Mouse (Mus musculus): ENCODE measurements around the gene Fyn. TPM values are rescaled to one million over a fixed set of nuclear protein-coding genes. Genes with fewer than 3 reads are reported as not detected.

Gene Fyn
- total and polyA plus RNA-seq, 2 experiments = 4.4 to 5.6 TPM

DNA sequence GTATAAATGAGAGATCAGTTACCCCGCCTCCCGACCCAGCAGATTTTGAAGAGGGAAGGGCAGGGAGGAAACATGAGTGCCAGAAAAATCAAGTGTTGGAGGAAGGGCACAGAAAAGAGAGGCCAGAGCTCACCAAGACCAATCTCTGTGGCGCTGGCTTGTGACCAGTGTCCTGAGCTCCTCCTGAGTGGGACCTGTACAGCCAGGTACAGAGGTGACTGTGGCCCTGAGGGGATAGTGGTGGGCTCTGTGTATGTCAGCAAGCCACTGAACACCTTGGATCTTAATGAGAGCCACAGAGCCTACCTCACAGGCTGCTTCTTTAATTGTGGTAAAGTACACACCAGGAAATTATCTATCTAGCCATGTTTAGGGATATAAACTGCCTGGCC is 229.1 kb downstream of the Fyn start:
- Histone ChIP-seq H3K27me3 (ENCODE audit: control insufficient read depth, insufficient read depth, low read length) (no peaks in the 10 kb centered on the region), H3K4me1 (ENCODE audit: control insufficient read depth, insufficient read depth, low read length) (no peaks in the 10 kb centered on the region), H3K36me3 (ENCODE audit: control insufficient read depth, insufficient read depth, low read length) (no peaks in the 10 kb centered on the region), H3K27ac (replicated peaks; ENCODE audit: insufficient read depth, low read depth, low read length) (no peak overlapping the region), H3K4me3 (ENCODE audit: insufficient read depth, low read depth, low read length) (no peak overlapping the region), H3K79me2 (ENCODE audit: control insufficient read depth, insufficient read depth, low read length) (no peaks in the 10 kb centered on the region), H3K9ac (ENCODE audit: low read depth, low read length) (no peak overlapping the region)
- TF ChIP-seq POLR2A (IDR thresholded peaks at IDR 0.05; ENCODE audit: extremely low read depth, insufficient read depth, low read length) = no peak
- DNase-seq (ENCODE audit: extremely low read depth, low read depth, low spot score) = no peak
- WGBS = 82% methylated on average over 3 of the region's 3 CpGs

DNA sequence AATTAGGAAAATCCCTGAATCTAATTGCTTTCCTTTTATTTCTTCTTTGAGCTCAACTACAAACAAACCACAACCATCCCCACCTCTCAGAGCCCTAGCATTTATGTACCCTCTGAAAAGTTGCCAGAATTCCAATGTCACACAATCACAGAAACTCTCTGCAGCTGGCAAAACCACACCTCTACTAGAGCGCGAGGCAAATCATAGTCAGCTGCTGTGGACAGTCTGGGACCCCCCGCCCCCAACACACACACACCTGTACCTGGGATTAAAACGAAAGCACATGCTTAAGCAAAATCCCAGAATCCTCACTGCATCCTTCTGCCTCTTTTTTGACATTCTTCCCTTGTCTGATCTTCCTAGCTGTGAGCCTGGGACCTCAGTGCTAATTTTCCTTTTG is 230.9 kb downstream of the Fyn start:
- Histone ChIP-seq H3K9ac (ENCODE audit: low read depth, low read length) (no peak overlapping the region), H3K27ac (replicated peaks; ENCODE audit: insufficient read depth, low read depth, low read length) (no peak overlapping the region), H3K4me3 (ENCODE audit: insufficient read depth, low read depth, low read length) (no peak overlapping the region), H3K79me2 (ENCODE audit: control insufficient read depth, insufficient read depth, low read length) (no peaks in the 10 kb centered on the region), H3K36me3 (ENCODE audit: control insufficient read depth, insufficient read depth, low read length) (no peaks in the 10 kb centered on the region), H3K27me3 (ENCODE audit: control insufficient read depth, insufficient read depth, low read length) (no peaks in the 10 kb centered on the region), H3K4me1 (ENCODE audit: control insufficient read depth, insufficient read depth, low read length) (no peaks in the 10 kb centered on the region)
- DNase-seq (ENCODE audit: extremely low read depth, low read depth, low spot score) = no peak
- TF ChIP-seq POLR2A (IDR thresholded peaks at IDR 0.05; ENCODE audit: extremely low read depth, insufficient read depth, low read length) = no peak
- TF ChIP-seq CTCF (IDR thresholded peaks at IDR 0.05; ENCODE audit: low read depth, low read length) = no peak
- WGBS = 84% methylated on average over 4 of the region's 4 CpGs

DNA sequence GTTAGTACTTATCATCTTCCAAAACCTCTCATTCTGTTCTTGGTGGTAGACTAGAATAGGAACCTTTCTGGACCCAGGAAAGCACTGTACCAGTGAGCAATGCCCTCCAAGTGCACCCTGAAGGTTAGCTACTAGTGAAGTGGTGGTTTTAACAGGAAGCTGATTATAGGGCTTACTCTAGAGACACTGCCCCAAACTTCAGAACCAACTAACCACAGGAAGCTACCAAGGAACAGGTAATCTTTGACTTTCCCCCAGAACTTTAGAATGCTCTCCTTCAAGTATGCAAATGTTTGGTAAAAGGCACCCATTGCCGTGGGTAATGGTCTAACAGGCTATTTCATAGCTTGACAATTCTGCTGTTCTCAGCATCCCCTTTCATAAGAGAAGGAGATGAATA is 231.5 kb downstream of the Fyn start:
- WGBS = 67% methylated on average over 1 of the region's 1 CpGs

DNA sequence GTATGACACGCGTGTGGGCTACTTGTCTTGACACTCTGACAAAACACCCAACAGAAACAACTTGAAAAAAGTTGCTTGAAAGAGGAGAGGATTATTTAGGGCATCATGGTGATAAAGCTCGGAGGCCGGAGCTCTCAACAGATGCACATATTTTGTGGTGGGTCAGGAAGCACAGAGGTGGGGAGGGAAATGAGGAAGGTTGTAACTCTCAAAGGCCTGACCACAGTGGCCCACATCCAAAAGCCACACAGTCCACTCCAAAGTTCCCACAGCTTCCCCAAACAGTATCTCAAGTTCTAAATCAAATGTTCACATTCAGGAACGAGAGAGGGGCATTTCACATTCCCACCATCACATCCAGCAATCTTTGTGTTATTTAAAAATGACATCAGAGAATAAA is 232.4 kb downstream of the Fyn start:
- WGBS = 91% methylated on average over 5 of the region's 5 CpGs
- no peak for TF ChIP-seq POLR2A (IDR thresholded peaks at IDR 0.05; ENCODE audit: extremely low read depth, insufficient read depth, low read length)
- TF ChIP-seq CTCF (IDR thresholded peaks at IDR 0.05; ENCODE audit: low read depth, low read length) = no peak
- H3K9ac ChIP-seq (ENCODE audit: low read depth, low read length) = no peak overlapping the region
- H3K27me3 ChIP-seq (ENCODE audit: control insufficient read depth, insufficient read depth, low read length) = no peaks in the 10 kb centered on the region
- no peak for DNase-seq (ENCODE audit: extremely low read depth, low read depth, low spot score)
- H3K27ac ChIP-seq (replicated peaks; ENCODE audit: insufficient read depth, low read depth, low read length) = no peak overlapping the region
- no peaks in the 10 kb centered on the region for H3K79me2 ChIP-seq (ENCODE audit: control insufficient read depth, insufficient read depth, low read length)
- no peak overlapping the region for H3K4me3 ChIP-seq (ENCODE audit: insufficient read depth, low read depth, low read length)
- H3K36me3 ChIP-seq (ENCODE audit: control insufficient read depth, insufficient read depth, low read length) = no peaks in the 10 kb centered on the region
- no peaks in the 10 kb centered on the region for H3K4me1 ChIP-seq (ENCODE audit: control insufficient read depth, insufficient read depth, low read length)

More for the DNA sequence above, 231.5 kb downstream of the Fyn start:
- no peak for DNase-seq (ENCODE audit: extremely low read depth, low read depth, low spot score)
- Histone ChIP-seq H3K27me3 (ENCODE audit: control insufficient read depth, insufficient read depth, low read length) (no peaks in the 10 kb centered on the region), H3K9ac (ENCODE audit: low read depth, low read length) (no peak overlapping the region), H3K27ac (replicated peaks; ENCODE audit: insufficient read depth, low read depth, low read length) (no peak overlapping the region), H3K4me3 (ENCODE audit: insufficient read depth, low read depth, low read length) (no peak overlapping the region), H3K79me2 (ENCODE audit: control insufficient read depth, insufficient read depth, low read length) (no peaks in the 10 kb centered on the region), H3K36me3 (ENCODE audit: control insufficient read depth, insufficient read depth, low read length) (no peaks in the 10 kb centered on the region), H3K4me1 (ENCODE audit: control insufficient read depth, insufficient read depth, low read length) (no peaks in the 10 kb centered on the region)
- no peak for TF ChIP-seq CTCF (IDR thresholded peaks at IDR 0.05; ENCODE audit: low read depth, low read length)

DNA sequence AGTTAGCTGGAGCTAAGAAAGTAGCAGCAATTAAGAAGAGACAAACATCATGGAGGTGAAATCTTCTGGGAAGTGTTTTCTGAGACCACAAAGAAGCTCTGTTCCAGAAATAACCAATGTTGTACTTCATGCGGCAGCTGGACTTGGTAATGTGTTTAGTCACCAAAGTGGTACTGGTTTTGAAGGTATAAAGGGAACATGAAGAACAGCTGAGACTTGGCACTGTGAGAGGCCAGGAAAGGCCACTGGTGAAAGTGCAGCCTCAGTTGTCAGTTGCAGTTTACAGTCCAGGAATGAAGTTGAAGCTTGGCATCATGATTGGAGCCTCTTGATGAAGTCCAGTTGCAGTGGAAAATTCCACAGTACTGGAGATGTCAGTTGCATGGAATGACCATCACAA is 237.8 kb downstream of the Fyn start:
- Histone ChIP-seq H3K27me3 (ENCODE audit: control insufficient read depth, insufficient read depth, low read length) (no peaks in the 10 kb centered on the region; the same call in 1 of the 2 replicates), H3K36me3 (ENCODE audit: control insufficient read depth, insufficient read depth, low read length) (no peaks in the 10 kb centered on the region), H3K4me3 (ENCODE audit: insufficient read depth, low read depth, low read length) (no peak overlapping the region), H3K27ac (replicated peaks; ENCODE audit: insufficient read depth, low read depth, low read length) (no peak overlapping the region), H3K79me2 (ENCODE audit: control insufficient read depth, insufficient read depth, low read length) (no peaks in the 10 kb centered on the region), H3K4me1 (ENCODE audit: control insufficient read depth, insufficient read depth, low read length) (no peaks in the 10 kb centered on the region), H3K9ac (ENCODE audit: low read depth, low read length) (no peak overlapping the region)
- no peak for TF ChIP-seq POLR2A (IDR thresholded peaks at IDR 0.05; ENCODE audit: extremely low read depth, insufficient read depth, low read length)
- no peak for TF ChIP-seq CTCF (IDR thresholded peaks at IDR 0.05; ENCODE audit: low read depth, low read length)
- DNase-seq (ENCODE audit: extremely low read depth, low read depth, low spot score) = no peak
- 98% methylated on average over 1 of the region's 1 CpGs for WGBS

DNA sequence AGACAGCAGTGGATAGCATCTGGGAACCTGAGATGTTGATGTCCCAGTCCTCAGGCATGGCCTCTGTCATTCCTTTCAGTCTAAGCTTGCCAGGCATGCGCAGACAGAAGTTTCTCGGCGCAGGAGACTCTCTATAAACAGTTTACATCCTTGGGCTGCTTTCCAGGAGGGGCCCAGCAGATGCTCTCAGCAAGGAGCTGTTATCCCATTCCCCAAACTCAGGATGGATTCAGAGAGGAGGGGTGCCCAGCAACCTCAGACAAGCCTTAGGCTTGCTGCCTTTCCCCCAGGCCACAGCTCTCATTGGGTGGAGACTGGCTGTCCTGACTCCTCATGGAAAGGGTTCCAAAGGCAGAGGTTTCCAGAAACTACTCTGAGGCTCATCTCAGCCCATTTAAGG is 242.6 kb downstream of the Fyn start:
- Histone ChIP-seq H3K27ac (replicated peaks; ENCODE audit: insufficient read depth, low read depth, low read length) (0 out of 2 replicates have a peak overlapping the region, but pooled peaks have one; percentile 14), H3K79me2 (ENCODE audit: control insufficient read depth, insufficient read depth, low read length) (no peaks in the 10 kb centered on the region; the same call in 1 of the 2 replicates), H3K27me3 (ENCODE audit: control insufficient read depth, insufficient read depth, low read length) (no peaks in the 10 kb centered on the region; the same call in 1 of the 2 replicates), H3K4me1 (ENCODE audit: control insufficient read depth, insufficient read depth, low read length) (peaks cover 15% of the 10 kb centered on the region), H3K36me3 (ENCODE audit: control insufficient read depth, insufficient read depth, low read length) (no peaks in the 10 kb centered on the region), H3K9ac (ENCODE audit: low read depth, low read length) (no peak overlapping the region), H3K4me3 (ENCODE audit: insufficient read depth, low read depth, low read length) (no peak overlapping the region)
- DNase-seq (ENCODE audit: extremely low read depth, low read depth, low spot score) = no peak
- no peak for TF ChIP-seq CTCF (IDR thresholded peaks at IDR 0.05; ENCODE audit: low read depth, low read length)
- no peak for TF ChIP-seq POLR2A (IDR thresholded peaks at IDR 0.05; ENCODE audit: extremely low read depth, insufficient read depth, low read length)
- WGBS = 81% methylated on average over 3 of the region's 3 CpGs
